11 mouse cellular contexts compared by ENCODE assay signal in genomic region chr2:59824289-59824688, GRCm38 (mm10). TPM values are rescaled to one million over a fixed set of nuclear protein-coding genes. Genes with fewer than 3 reads are reported as not detected.
DNase-seq lines count a peak whose midpoint lies in the region; ATAC-seq lines count a peak whose summit lies in the region.
"Had no signal": no experiment of that assay in that cellular context is flagged by ENCODE, and none has a peak within 500 bp of the region (broad histone marks: within the 10 kb centered on the region; RNA-seq: fewer than 3 reads in every experiment).

No protein-coding gene starts in this region.

- peak overlapping the region; percentile 19 for H3K4me2 ChIP-seq in heart, embryonic 12.5 days
- H3K4me2 ChIP-seq in kidney, embryonic 15.5 days: no peak overlapping the region

- H3K9me3 ChIP-seq in heart, embryonic 12.5 days (replicated peaks): no peaks in the 10 kb centered on the region
- H3K9me3 ChIP-seq in kidney, embryonic 15.5 days (replicated peaks): no peaks in the 10 kb centered on the region

- no peaks in the 10 kb centered on the region for H3K27me3 ChIP-seq in heart, embryonic 12.5 days (replicated peaks)
- H3K27me3 ChIP-seq in kidney, embryonic 15.5 days: no peaks in the 10 kb centered on the region

- peak overlapping the region; percentile 12; the same call in 1 of the 2 replicates for H3K27ac ChIP-seq in brown adipose tissue, adult 24 weeks (replicated peaks; ENCODE audit: low read depth, low read length)
- peak overlapping the region; percentile 81 for H3K27ac ChIP-seq in heart, embryonic 12.5 days (ENCODE audit: poor library complexity, severe bottlenecking)
- H3K27ac ChIP-seq in kidney, embryonic 15.5 days: no peak overlapping the region

- WGBS in heart, embryonic 12.5 days: 20% methylated on average over 8 of the region's 8 CpGs
- WGBS in kidney, embryonic 15.5 days: 74% methylated on average over 8 of the region's 8 CpGs

- no peak overlapping the region for H3K9ac ChIP-seq in heart, embryonic 12.5 days
- no peak overlapping the region for H3K9ac ChIP-seq in kidney, embryonic 15.5 days
- H3K9ac ChIP-seq: forebrain, postnatal 0 days had no signal

- DNase-seq in adrenal gland, adult 2 months: peak; percentile 25
- DNase-seq in adrenal gland, adult 18-20 months (ENCODE audit: low spot score in 2 of 2): no peak
- peak; percentile 39 for DNase-seq in lung, postnatal 25 days (ENCODE audit: low spot score)
- no peak for DNase-seq in embryo, embryonic 10 days (ENCODE audit: low spot score)
- DNase-seq in kidney, postnatal 25 days: no peak
- DNase-seq: cerebellum, adult 11 months; forebrain, postnatal 0 days; right cerebral cortex, postnatal 25 days had no signal

- ATAC-seq in heart, embryonic 12.5 days (ENCODE audit: insufficient number of reproducible peaks, low FRiP score): no peak
- no peak for ATAC-seq in kidney, embryonic 15.5 days (replicated peaks; ENCODE audit: low FRiP score)

- peaks cover 29% of the 10 kb centered on the region for H3K36me3 ChIP-seq in heart, embryonic 12.5 days
- H3K36me3 ChIP-seq in kidney, embryonic 15.5 days: peaks cover 67% of the 10 kb centered on the region

- peaks cover 16% of the 10 kb centered on the region for H3K4me1 ChIP-seq in brown adipose tissue, adult 24 weeks (ENCODE audit: control insufficient read depth, insufficient read depth, insufficient read length, low read length)
- H3K4me1 ChIP-seq in heart, embryonic 12.5 days (replicated peaks): peaks cover 57% of the 10 kb centered on the region
- peaks cover 21% of the 10 kb centered on the region for H3K4me1 ChIP-seq in kidney, embryonic 15.5 days

- H3K4me3 ChIP-seq in brown adipose tissue, adult 24 weeks (ENCODE audit: insufficient read depth, low read depth, low read length): no peak overlapping the region
- H3K4me3 ChIP-seq in heart, embryonic 12.5 days: no peak overlapping the region
- no peak overlapping the region for H3K4me3 ChIP-seq in kidney, embryonic 15.5 days (replicated peaks)

RNA-seq across cellular contexts. Expression of gene Wdsub1, which starts 58.1 kb away (rescaled TPM):
- 10 to 100 TPM; 12.6 to 23.5 TPM for total RNA-seq in adrenal gland, adult 2 months (2021)
- polyA plus RNA-seq in adrenal gland, adult 2 months (2012; rRNA removed): 76.3 and 87.6 TPM in 2 replicates
- 10 to 100 TPM; 12.6 to 18.2 TPM for total RNA-seq in adrenal gland, adult 18-20 months (2021)
- 9.9 and 15.6 TPM in 2 replicates for polyA plus RNA-seq in brown adipose tissue, adult 24 weeks (2012; ENCODE audit: insufficient read depth, insufficient read length, missing spikeins)
- 46.7 and 47.8 TPM in 2 replicates for polyA plus RNA-seq in heart, embryonic 12.5 days (2016; fragmentation: Nextera tagmentation; extraction: Ambion mirVana)
- polyA plus RNA-seq in kidney, embryonic 15.5 days (2015; fragmentation: Nextera tagmentation; extraction: Ambion mirVana): 38.1 and 41.2 TPM in 2 replicates

Comparison
In these comparisons a context has a peak if more than half of its experiments do, and no peak if none do; other contexts are left out.
1. DNase-seq: peak in adrenal gland, adult 2 months (single experiment) and lung, postnatal 25 days (single experiment); none in adrenal gland, adult 18-20 months (0 of 2), embryo, embryonic 10 days (single experiment) and kidney, postnatal 25 days (0 of 2).